Mouse (Mus musculus): ENCODE data around the gene Ttc30a1.

Gene Ttc30a1

DNA sequence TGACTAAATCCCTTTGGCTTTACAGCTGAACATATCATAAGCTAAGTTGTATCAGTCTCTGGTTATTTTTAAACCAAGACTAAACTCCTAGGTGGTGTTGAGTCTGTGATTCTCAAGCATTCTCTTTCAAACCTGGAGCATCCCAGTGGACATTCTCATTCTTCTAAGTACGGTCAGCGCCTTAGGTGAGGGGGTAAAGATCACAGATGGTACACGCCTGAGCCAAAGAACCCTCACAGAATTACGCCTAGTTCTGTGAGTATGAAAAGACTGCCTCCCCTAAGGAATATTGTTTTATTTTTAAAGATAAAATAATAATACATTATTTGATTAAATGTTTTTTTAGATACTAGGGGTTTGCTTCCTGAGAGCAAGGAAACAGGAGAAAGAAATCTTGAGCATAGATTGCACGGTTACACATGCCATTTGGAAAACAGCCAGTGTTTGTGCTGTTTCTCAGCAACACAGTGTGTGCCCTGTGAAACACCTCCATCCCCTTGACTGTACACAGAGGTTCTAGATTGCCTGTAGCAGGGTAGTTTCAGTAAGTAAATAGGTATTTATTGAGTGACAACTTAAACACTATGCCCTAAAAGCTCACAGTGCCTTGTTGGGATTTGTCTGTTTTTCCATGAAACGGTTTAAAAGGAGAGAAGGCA, 51.9 kb downstream of the Ttc30a1 start:
- no peak for DNase-seq (ENCODE audit: low read depth)

DNA sequence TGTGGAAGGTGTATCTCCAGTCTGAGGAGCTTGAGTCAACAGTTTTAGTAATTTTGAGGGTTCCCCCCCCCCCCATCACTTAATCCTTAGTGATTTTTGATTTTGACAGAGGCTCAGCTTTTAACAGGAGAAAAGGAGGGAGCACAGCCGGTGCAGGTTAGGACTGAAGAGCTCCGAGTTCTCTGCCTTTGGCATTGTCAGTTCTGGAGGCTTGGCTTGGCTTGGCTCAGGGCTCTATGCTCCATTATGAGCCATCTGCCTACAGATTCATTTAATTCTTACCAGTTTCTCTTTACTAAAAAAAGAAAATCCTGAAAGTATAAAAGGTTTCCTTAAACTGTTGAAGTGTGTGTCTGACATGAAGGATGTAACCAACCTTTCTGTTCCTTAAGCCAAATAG, 52.6 kb downstream of the Ttc30a1 start:
- no peak for DNase-seq (ENCODE audit: low read depth)
